Mouse (Mus musculus) MEL (cell line): ENCODE data around the gene Drc3. TPM values are rescaled to one million over a fixed set of nuclear protein-coding genes. Genes with fewer than 3 reads are reported as not detected.

Experiments used
- DNase-seq: peaks from one replicate; pipeline ENCODE4 v3.0.0; 2011; ENCODE audit warnings: low read depth, low spot score
- H3K27ac ChIP-seq: 2 replicates; pipeline ENCODE4 v1.5.1; 2012; ENCODE audit warnings: low read depth, mild to moderate bottlenecking, control low read depth, low read length, moderate library complexity; ENCODE audit not compliant: control insufficient read depth
- H3K27me3 ChIP-seq, 2 experiments: fragments of 150-350 bp in 1 of 2; sonication (generic) in 1 of 2; 2 replicates each; pipeline ENCODE4 v1.6.1; 2012; ENCODE audit warnings: low read length in 2 of 2, mild to moderate bottlenecking in 2 of 2, improper control_type of control experiment in 1 of 2, moderate library complexity in 1 of 2; ENCODE audit not compliant: insufficient read depth in 2 of 2, control insufficient read depth in 1 of 2
- H3K36me3 ChIP-seq, 2 experiments: 2 replicates each; pipeline ENCODE4 v1.6.1; 2012 to 2014; ENCODE audit warnings: low read length in 2 of 2, improper control_type of control experiment in 1 of 2, inconsistent platforms in 1 of 2, mild to moderate bottlenecking in 1 of 2; ENCODE audit not compliant: insufficient read depth in 2 of 2, control insufficient read depth in 1 of 2
- H3K4me1 ChIP-seq, 2 experiments: fragments of 150-350 bp in 1 of 2; sonication (generic) in 1 of 2; 2 replicates each; pipeline ENCODE4 v1.6.1; 2012; ENCODE audit warnings: low read length in 2 of 2, improper control_type of control experiment in 1 of 2, mild to moderate bottlenecking in 1 of 2; ENCODE audit not compliant: insufficient read depth in 2 of 2, control insufficient read depth in 1 of 2
- H3K4me3 ChIP-seq, 2 experiments: fragments of 150-350 bp in 1 of 2; sonication (generic) in 1 of 2; 2 replicates each; pipeline ENCODE4 v1.5.1; 2012; ENCODE audit warnings: low read depth in 2 of 2, low read length in 2 of 2, mild to moderate bottlenecking in 2 of 2, moderate library complexity in 2 of 2, control low read depth in 1 of 2, improper control_type of control experiment in 1 of 2; ENCODE audit not compliant: control insufficient read depth in 1 of 2, insufficient read depth in 1 of 2
- H3K79me2 ChIP-seq: 2 replicates; pipeline ENCODE4 v1.6.1; 2012; ENCODE audit warnings: mild to moderate bottlenecking, low read length, moderate library complexity; ENCODE audit not compliant: control insufficient read depth, poor library complexity, insufficient read depth
- H3K9ac ChIP-seq: 2 replicates; pipeline ENCODE4 v1.6.1; 2012; ENCODE audit warnings: low read depth, mild to moderate bottlenecking, control low read depth, low read length, moderate library complexity; ENCODE audit not compliant: control insufficient read depth, poor library complexity, severe bottlenecking
- H3K9me3 ChIP-seq: fragments of 150-350 bp; sonication (generic); replicated peaks from 2 replicates; pipeline ENCODE4 v1.6.1; 2012; ENCODE audit warnings: mild to moderate bottlenecking, low read length, improper control_type of control experiment, moderate library complexity; ENCODE audit not compliant: insufficient read depth
- BHLHE40 ChIP-seq: IDR thresholded peaks from 2 replicates; pipeline ENCODE4 v1.6.1; 2012; ENCODE audit warnings: low read depth, mild to moderate bottlenecking, inconsistent platforms, low read length, improper control_type of control experiment, borderline replicate concordance
- CHD2 ChIP-seq: IDR thresholded peaks from 2 replicates; pipeline ENCODE4 v1.6.1; 2011; ENCODE audit warnings: low read length, improper control_type of control experiment
- E2F4 ChIP-seq: IDR thresholded peaks from 2 replicates; pipeline ENCODE4 v1.6.1; 2011; ENCODE audit warnings: low read depth, low read length, improper control_type of control experiment, borderline replicate concordance
- ELF1 ChIP-seq: IDR thresholded peaks from 2 replicates; pipeline ENCODE4 v1.6.1; 2014; ENCODE audit warnings: low read depth, mild to moderate bottlenecking, inconsistent platforms, low read length, improper control_type of control experiment, moderate library complexity
- ETS1 ChIP-seq: IDR thresholded peaks from 2 replicates; pipeline ENCODE4 v1.6.1; 2012; ENCODE audit warnings: low read depth, mild to moderate bottlenecking, inconsistent platforms, low read length, improper control_type of control experiment, moderate library complexity
- HCFC1 ChIP-seq: IDR thresholded peaks from 2 replicates; pipeline ENCODE4 v1.6.1; 2012; ENCODE audit warnings: low read depth, mild to moderate bottlenecking, inconsistent platforms, low read length, improper control_type of control experiment, moderate library complexity
- MAFK ChIP-seq: IDR thresholded peaks from 2 replicates; pipeline ENCODE4 v1.6.1; 2011; ENCODE audit warnings: low read depth, mild to moderate bottlenecking, low read length, improper control_type of control experiment, borderline replicate concordance
- MAZ ChIP-seq: IDR thresholded peaks from 2 replicates; pipeline ENCODE4 v1.6.1; 2012; ENCODE audit warnings: low read depth, mild to moderate bottlenecking, inconsistent platforms, low read length, improper control_type of control experiment
- MEF2A ChIP-seq: IDR thresholded peaks from 2 replicates; pipeline ENCODE4 v1.6.1; 2014; ENCODE audit warnings: low read depth, mild to moderate bottlenecking, inconsistent platforms, low read length, improper control_type of control experiment; ENCODE audit not compliant: poor library complexity, insufficient replicate concordance, severe bottlenecking; ENCODE audit errors: extremely low read depth
- MYB ChIP-seq: IDR thresholded peaks from 2 replicates; pipeline ENCODE4 v1.6.1; 2011; ENCODE audit warnings: mild to moderate bottlenecking, low read depth, low read length, improper control_type of control experiment
- NELFE ChIP-seq: IDR thresholded peaks from 2 replicates; pipeline ENCODE4 v1.6.1; 2011; ENCODE audit warnings: low read depth, low read length, improper control_type of control experiment
- NRF1 ChIP-seq: IDR thresholded peaks from 2 replicates; pipeline ENCODE4 v1.6.1; 2014; ENCODE audit warnings: low read depth, mild to moderate bottlenecking, inconsistent platforms, low read length, improper control_type of control experiment, moderate library complexity; ENCODE audit not compliant: poor library complexity, insufficient read depth, severe bottlenecking
- POLR2A ChIP-seq, 2 experiments: IDR thresholded peaks; 2 replicates each; pipeline ENCODE4 v1.6.1; 2011 to 2012; ENCODE audit warnings: low read length in 2 of 2, mild to moderate bottlenecking in 2 of 2, control low read depth in 1 of 2, improper control_type of control experiment in 1 of 2, low read depth in 1 of 2, moderate library complexity in 1 of 2; ENCODE audit not compliant: control insufficient read depth in 1 of 2, insufficient read depth in 1 of 2, poor library complexity in 1 of 2
- POLR2AphosphoS5 ChIP-seq: IDR thresholded peaks from 2 replicates; pipeline ENCODE4 v1.6.1; 2012; ENCODE audit warnings: low read depth, borderline replicate concordance, mild to moderate bottlenecking, inconsistent platforms, low read length, moderate library complexity, mixed read lengths
- TAL1 ChIP-seq: IDR thresholded peaks from 2 replicates; pipeline ENCODE4 v1.6.1; 2012; ENCODE audit warnings: mild to moderate bottlenecking, inconsistent platforms, low read length, moderate library complexity, mixed read lengths
- TCF12 ChIP-seq: IDR thresholded peaks from 2 replicates; pipeline ENCODE4 v1.6.1; 2014; ENCODE audit warnings: low read depth, mild to moderate bottlenecking, inconsistent platforms, low read length, improper control_type of control experiment, moderate library complexity
- USF2 ChIP-seq, 2 experiments: IDR thresholded peaks; 2 replicates each; pipeline ENCODE4 v1.6.1; 2011 to 2012; ENCODE audit warnings: improper control_type of control experiment in 2 of 2, low read length in 2 of 2, borderline replicate concordance in 1 of 2, inconsistent platforms in 1 of 2, low read depth in 1 of 2, mild to moderate bottlenecking in 1 of 2; ENCODE audit not compliant: insufficient read depth in 1 of 2
- ZMIZ1 ChIP-seq: IDR thresholded peaks from 2 replicates; pipeline ENCODE4 v1.6.1; 2012; ENCODE audit warnings: low read depth, mild to moderate bottlenecking, inconsistent platforms, low read length, improper control_type of control experiment, moderate library complexity
- polyA plus RNA-seq, 2 experiments: library from polyadenylated mRNA; stranded (reverse) in 1 of 2; unstranded in 1 of 2; fragments of >175 nt in 1 of 2; fragments of >200 nt in 1 of 2; gene quantifications; 2 replicates each; pipeline versions ENCODE4 v1.2.1 to v1.2.4; 2012; ENCODE audit warnings: low replicate concordance in 2 of 2, low read depth in 1 of 2; ENCODE audit not compliant: insufficient read length in 2 of 2, insufficient read depth in 1 of 2, missing spikeins in 1 of 2
- total RNA-seq: library from RNA; depleted of rRNA; stranded (reverse); fragments of 300-350 nt; gene quantifications from 2 replicates; pipeline ENCODE4 v1.2.3, GENCODE M21; 2012

Gene Drc3
- total and polyA plus RNA-seq, 3 experiments: 0.69 to 0.91 TPM; not detected in 1

DNA sequence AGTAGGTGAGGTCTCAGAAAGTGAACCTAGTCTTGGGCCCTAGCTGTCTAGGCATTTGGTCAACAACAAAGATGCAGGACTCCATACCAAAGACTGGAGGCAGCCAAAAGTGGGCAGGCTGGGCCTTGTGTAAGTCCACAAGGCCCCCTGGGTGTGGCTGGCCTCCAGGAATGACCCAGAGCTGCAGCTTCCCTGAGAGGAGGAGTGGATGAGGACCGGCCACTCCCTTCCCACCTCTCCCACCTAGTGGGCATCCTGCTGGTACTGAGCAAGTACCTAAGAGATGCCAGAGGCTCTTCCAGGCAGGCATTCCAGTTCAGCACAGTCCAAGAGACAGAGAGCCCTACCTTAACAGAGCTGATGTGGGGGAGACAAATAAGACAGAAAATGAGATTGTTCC, 6.8 kb downstream of the Drc3 start:
- no peaks in the 10 kb centered on the region; a peak in 1 of 4 replicates for H3K27me3 ChIP-seq
- TF ChIP-seq E2F4 (no peak), POLR2AphosphoS5 (no peak), USF2 (IDR thresholded peaks at IDR 0.05; ENCODE audit: borderline replicate concordance in 1 of 2, insufficient read depth in 1 of 2, low read depth in 1 of 2, low read length in 2 of 2) (no peak), POLR2A (IDR thresholded peaks at IDR 0.05; ENCODE audit: control insufficient read depth in 1 of 2, insufficient read depth in 1 of 2, low read depth in 1 of 2, low read length in 2 of 2, poor library complexity in 1 of 2) (no peak), NELFE (no peak)
- no peak for DNase-seq

DNA sequence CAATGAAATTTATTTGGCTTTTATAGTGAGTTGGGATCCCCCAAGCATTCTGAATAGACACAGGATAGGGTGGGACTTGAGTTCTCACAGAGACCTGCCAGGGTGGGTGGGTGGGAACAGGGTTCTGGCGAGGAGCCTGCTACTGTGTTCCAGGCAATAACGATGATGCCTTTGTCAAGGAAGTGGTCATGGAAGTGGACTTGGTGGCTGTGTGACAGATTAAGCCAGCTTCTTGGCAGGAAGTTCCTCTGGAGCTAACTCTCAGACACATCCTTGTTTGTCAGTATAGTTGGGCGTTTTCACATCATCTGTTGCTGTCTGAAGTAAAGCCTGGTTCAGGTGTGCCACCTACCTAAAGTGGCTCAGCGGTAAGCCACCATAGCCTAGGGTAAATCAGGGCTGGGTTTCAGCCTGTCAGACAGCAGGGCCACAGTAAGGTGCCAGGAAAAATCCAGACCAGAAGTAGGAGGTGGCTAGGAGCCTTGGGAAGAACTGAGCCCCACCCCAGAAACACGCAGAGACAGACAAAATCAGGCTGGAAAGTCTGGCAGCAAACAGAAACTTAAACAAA, 7.6 kb downstream of the Drc3 start:
- Histone ChIP-seq H3K9me3 (no peaks in the 10 kb centered on the region), H3K4me1 (peaks cover 4 to 9% of the 10 kb centered on the region in 2 experiments; a peak in 3 of 4 replicates), H3K9ac (no peak overlapping the region), H3K4me3 (no peak overlapping the region), H3K27me3 (no peaks in the 10 kb centered on the region; a peak in 2 of 4 replicates), H3K36me3 (peaks cover 0 to 5% of the 10 kb centered on the region in 2 experiments; a peak in 2 of 4 replicates), H3K79me2 (no peaks in the 10 kb centered on the region), H3K27ac (no peak overlapping the region)
- TF ChIP-seq ZMIZ1 (no peak), TAL1 (no peak), E2F4 (no peak), ELF1 (no peak), MAZ (no peak), CHD2 (no peak), TCF12 (no peak), NRF1 (no peak), BHLHE40 (no peak), NELFE (no peak), ETS1 (no peak), MAFK (no peak), HCFC1 (no peak), MYB (no peak), MEF2A (no peak)
- DNase-seq: no peak

More for the DNA sequence above, 6.8 kb downstream of the Drc3 start:
- H3K79me2 ChIP-seq: no peaks in the 10 kb centered on the region
- H3K9ac ChIP-seq: no peak overlapping the region
- H3K9me3 ChIP-seq: no peaks in the 10 kb centered on the region
- peaks cover 4 to 9% of the 10 kb centered on the region in 2 experiments; a peak in 3 of 4 replicates for H3K4me1 ChIP-seq
- H3K27ac ChIP-seq: no peak overlapping the region
- H3K36me3 ChIP-seq: peaks cover 0 to 5% of the 10 kb centered on the region in 2 experiments; a peak in 2 of 4 replicates
- H3K4me3 ChIP-seq: no peak overlapping the region
